Mouse (Mus musculus): ENCODE results near the gene Ift81.

GRCm38 (mm10) chr5:122646050-122646449, 31.7 kb upstream of the Ift81 start:
- TF ChIP-seq CTCF (IDR thresholded peaks at IDR 0.05; ENCODE audit: low read depth, low read length): no peak
- no peak for TF ChIP-seq POLR2A (IDR thresholded peaks at IDR 0.05; ENCODE audit: extremely low read depth, insufficient read depth, low read length)
